Mouse (Mus musculus) CD4-positive, CD25-positive, alpha-beta regulatory T cell, adult 2 months (primary cell): ENCODE data around the gene Cdc20b.

Source experiments
- DNase-seq: peaks from one replicate; pipeline ENCODE4 v3.0.0-alpha.2; 2012; ENCODE audit warnings: low read depth, low spot score

The Cdc20b gene

DNA sequence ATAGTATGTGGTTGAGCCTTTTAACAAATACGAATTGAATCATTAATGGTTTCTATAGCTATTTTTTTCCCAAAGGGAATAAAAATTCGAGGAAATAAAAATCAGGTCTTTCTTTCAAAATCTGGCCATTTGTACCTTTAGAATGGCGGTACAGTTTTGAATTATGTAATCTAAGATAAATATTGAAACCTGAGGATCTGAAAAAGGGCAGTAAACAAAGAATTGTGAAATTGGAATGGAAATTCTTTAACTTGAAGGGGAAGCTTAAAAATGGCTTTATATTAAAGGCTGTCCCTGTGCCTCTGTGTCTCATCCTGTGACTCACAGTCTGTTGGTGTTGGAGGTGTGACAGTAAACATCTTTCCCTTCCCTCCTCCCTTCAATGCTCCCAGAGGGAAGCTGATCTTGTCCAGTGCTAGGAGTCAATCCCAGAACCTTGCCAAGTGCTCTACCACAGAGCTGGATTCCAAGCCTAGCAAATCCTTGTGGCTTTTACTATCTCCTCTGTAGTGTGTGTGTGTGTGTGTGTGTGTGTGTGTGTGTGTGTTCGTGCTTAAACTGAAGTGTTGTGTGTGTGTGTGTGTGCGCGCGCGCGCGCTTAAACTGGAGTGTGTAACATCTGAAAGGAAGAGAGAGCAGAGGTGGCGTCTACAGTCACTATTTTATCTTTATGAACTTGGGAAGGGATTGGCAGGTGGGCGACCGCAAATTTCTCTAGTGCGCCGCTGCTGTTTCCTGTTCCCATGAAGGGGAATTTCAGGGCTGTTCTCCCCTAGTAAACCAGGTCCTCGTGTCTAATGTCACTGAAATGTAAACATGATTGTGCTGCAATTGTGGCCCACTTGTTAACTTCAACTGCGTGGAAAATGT, 11.4 kb upstream of the Cdc20b start:
- DNase-seq: peak; percentile 52

DNA sequence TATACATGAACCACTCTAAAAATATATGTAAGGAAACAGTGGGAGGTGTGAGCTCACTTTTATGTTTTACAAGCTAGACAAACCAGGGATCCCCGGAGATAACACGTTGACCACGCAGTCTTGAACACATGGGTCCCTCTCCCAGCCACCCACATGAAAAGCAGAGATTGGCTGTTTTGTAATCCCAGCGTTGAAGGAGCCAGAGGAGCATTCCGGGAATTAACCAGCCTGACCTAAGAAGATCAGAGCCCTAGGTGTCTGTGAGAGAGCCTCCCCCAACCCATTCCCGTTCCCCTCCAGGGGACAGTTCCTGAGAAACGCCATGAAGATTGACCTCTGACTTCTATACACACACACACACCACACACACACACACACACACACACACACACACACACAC, 3.6 kb upstream of the Cdc20b start:
- DNase-seq: peak; percentile 21

DNA sequence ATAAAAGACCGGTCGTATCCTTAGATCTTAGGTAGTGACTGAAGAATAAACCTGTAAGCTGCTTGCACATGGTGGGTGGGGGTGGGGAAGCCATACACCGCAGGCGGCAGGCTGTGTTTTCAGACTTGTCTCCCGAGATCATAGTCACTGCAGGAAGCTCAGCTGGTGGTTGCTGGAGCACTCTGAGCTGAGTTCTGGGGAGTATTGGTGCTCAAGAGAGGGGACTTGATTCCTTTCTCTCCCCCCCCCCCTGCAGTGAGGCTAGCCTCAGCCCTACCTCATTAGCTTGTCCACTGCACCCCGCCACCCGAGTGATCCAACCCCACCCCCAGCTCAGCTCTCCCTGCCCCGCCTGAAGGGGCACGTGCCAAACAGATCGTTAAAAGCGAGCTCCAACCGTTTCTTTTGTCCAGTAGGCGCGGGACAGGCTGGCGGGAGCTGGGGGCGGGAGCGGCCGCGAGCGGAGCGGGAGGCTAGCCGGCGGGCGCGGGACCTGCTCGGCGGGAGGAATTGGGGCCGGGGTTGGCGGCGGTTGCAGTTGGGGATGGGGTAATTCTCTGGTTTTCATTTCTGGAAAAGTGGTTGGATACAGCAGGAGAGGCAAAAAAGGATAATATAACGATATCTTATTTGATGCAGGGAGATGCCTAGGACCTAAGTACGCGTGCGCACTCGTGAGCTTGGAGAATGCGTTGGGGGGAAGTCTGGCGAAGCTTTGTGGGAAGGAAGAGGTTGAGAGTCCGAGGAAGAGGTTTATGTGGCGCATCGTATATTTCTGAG, 2.9 kb upstream of the Cdc20b start:
- peak; percentile 79 for DNase-seq

DNA sequence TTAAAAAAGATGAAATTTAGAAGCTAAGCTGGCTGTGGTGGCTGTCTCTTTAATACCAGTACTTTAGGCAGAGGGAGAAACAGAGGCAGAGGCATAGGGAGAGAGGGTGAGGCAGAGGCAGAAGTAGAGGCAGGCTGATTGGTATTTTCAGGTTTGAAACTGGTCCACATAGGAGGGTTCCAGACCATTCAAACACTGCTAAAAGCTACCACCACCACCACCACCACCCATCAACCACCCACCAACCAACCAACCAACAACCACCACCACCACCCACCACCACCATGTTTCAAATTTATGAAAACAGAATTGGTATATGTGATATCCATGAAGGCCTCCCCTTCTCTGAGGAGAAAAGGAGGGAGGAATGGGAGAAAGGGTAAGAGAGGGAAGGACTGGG, 2.1 kb upstream of the Cdc20b start:
- DNase-seq: no peak

DNA sequence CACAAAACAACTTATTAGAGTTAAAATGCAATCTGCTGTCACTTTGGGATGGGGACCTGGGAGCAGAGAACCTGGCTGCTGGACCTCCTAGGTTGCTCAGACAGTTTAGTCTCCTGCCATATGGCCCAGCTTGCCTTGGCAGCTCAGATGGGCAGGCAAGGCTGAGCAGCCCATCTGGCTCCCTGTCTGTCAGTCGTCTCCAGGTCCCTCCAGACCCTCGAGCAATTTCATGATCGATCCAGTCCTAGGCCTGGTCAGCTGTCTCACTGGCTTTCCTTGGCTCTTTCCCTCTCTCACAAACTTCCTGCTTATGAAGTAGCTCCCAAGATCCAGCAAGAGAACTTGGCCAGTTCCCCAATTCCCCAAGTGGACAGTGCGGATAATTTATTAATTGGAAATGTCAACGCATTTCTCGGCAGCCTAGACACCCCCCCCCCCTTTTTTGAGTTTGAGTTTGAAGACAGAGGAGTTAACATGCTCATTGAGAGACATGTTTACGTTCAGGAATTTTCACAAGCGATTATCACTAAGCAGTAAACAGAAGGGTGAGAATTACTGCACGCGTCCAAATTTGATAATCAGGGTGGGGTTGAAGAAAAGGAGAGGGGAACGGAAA, 532 bp upstream of the Cdc20b start:
- DNase-seq: peak; percentile 14

DNA sequence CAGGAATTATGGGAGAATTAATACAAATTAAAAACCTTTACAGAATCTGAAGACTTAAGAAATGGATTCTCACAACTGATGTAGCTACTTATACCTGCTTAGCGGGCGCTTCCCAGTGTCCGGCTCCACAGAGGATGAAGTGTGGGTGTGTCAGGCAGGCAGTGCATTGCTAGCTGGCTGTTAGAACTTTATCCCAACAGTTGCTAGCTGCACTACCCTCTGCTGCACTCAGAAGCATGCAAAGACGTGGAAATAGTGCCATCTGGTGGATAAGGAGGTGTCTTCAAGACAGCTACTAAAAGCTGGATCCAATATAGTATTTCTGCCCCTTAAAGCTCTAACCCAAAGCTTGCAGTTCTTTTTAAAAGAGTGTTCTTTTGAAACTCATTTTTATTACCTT, 941 bp downstream of the Cdc20b start:
- DNase-seq: peak; percentile 93

DNA sequence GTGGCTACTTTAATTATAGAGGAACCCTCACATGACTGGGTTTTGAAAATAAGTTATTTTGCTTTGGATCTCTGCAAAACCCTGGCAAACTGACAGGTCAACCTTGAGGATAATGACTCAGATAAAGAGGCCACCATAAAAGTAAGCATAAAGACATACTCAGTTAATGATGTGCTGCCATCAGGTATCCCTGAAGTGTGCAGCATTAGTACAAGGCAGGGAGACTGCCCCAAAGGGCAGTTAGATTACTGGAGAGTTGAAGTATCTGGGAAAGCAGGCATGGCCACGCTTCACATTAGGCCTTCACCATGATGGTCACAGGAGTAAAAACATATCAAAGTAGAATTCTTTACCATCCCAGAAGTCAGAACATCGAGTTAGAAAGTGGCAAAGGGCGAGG, 10.0 kb downstream of the Cdc20b start:
- DNase-seq: no peak

DNA sequence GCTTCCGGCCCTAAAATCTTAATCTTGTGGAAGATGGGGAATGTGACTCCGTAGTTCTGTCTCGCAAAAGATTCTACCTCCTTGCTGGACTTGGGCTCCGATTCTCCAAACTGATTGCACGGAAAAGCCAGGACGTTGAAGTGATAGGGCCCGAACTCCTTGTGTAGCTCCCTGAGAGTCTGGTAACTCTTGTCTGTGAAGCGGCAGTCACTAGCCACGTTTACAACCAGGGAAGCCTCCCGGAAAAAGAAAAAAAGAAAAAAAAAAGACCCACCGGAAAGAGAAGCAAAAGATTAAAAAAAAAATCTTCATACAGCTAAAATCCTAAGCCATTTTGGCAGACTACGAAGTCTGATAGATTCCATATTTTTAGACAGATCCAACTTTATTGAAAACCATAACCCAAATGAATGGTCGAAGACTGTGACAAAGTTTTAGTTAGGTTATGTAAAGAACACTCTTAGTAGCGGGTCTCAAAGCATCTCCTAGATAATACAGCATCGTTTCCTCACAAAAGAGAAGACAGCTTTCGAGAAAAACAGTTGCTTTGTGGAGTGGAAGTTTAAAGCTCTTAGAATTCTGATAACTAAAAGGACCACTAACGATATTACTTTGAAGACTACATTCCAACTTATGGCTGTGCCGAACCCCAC, 10.7 kb downstream of the Cdc20b start:
- no peak for DNase-seq

DNA sequence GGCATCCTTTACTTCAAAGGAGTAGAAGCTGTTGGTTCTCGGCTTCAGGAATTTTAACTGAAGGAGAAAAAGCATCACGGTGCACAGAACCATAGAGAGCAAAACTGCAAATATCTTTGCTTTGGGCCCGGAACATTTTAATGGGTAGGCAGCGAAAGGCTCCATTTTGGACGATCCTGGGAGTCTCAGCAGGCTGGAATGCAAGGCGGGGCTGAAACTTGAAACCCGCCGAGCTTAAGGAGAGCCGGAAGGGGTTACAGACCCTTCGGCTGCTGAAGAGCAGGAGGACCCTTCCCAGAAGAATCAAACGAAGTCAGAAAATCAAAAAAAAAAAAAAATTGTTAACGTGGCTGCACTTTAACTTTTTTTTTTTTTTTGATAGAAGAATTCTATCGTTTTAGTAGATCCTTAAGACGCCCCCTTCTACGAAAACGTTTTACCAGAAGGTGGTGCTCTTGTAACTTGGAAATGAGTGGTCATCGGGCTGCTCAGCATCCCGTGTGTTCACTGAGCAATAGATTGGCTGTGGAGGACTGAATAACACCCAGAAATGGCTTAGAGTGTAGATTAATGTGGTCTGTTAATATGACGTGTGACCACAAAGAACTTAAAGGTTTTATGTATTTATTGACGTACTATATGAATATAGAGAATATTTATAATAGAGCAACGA, 11.4 kb downstream of the Cdc20b start, which contains the start of gene Gpx8:
Gene Gpx8 (minus strand): TSS at position 200 of the 673 bp plus-strand sequence.
- peak; percentile 61 for DNase-seq

DNA sequence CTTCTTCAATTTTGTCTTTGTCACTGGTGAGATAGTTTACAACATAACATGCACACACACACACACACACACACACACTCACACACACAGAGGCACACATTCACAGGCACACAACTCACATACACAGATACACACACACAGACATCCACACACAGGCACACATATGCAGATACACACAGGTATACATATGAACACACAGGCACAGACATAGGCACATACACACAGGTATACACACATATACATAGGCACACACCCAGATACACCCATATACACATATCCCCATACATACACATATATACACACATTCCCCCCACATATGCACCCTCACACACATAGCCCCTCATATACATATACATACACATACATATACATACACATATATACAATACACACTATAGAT, 12.1 kb downstream of the Cdc20b start:
- no peak for DNase-seq

DNA sequence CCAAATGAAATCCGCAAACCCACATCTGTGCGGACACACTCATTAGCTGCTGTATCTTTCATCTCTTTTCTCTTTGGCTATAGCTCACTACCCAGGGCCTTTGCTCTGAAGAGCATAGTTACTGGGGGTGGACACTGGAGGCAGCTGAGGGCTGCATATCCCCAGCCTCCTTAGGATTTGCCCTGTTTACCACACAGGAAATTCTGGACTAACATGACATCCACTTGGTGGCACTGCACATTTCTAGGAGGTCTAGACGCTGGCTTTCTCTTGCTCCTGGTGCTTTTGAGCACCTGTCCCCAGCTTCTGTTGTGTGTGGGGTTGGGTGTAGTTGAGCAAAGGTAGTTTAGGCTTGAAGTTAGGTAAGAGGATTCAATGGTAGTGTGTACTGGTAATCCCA, 12.7 kb downstream of the Cdc20b start:
- DNase-seq: no peak

DNA sequence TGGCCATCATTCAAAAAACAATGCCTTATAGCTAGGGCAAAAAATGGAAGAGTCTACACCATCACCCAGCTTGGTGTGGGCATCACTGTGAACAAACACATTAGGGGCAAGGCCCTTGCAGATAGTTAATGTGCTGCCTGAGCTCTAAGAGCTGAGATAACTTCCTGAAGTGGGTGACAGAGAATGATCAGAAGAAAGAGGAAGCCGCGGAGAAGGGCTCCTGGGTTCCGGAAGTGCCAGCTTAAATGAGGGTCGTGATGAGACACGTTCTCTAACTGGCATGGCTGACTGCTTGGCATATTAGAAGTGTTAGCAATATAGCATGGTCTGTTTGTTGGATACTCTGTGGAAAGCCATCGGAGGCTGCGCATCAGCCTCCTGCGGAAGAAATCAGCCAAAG, 19.3 kb downstream of the Cdc20b start:
- no peak for DNase-seq

DNA sequence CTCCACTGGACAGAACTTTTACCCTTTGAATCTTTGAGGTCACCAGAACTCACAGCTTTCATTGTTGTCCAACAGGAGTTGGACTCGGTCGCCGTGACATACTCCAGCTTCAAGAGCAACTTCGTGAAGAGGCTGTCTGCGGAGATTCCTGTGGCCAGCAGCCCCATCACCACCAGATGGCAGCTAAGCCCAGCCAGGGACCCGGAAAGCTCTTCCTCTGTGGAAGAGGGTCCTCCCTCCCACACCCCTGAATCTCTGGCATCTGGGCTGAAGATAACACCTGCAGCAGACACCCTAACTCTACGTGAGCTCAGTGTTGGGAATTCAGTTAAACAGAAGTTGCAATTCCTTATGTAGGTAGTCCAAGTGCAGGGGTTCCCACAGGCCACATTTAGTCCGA, 20.9 kb downstream of the Cdc20b start:
- DNase-seq: no peak

DNA sequence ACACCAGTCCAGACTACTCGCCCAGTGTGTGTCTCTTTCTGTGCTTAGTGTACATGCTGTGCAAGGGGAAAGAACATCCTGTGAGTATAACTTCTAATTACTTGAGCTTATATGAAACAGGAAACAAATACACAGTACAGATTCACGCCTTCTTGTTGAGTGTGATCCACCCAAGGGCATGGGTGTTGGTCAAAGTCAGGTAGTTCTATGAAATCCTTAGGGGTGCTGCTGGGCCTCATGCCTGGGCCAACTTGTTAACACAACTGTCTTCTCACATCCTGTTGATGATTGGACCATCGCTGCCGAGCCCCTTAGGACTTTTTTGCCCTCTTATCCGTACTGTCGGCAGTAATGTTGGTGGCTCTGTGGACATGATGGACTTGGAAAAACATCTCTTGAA, 26.8 kb downstream of the Cdc20b start:
- DNase-seq: no peak

DNA sequence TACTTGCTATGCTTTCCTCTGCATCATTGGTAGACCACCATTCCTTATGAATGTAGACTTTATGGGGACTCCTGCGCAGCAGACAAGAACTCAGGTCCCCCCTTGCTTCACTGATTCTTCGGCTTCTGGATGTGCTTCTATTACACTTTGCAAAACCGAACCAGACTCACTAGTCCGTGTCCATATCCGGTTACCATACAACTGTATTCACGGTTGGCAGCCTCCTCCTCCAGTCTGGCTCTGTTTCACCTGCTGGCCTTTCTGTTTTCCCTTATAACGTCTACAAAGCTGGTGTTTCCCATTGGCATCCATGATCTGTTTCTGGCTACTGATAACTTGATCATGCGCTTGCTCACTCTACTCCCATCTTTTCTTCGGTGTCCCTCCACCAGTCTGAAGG, 29.6 kb downstream of the Cdc20b start:
- DNase-seq: no peak

DNA sequence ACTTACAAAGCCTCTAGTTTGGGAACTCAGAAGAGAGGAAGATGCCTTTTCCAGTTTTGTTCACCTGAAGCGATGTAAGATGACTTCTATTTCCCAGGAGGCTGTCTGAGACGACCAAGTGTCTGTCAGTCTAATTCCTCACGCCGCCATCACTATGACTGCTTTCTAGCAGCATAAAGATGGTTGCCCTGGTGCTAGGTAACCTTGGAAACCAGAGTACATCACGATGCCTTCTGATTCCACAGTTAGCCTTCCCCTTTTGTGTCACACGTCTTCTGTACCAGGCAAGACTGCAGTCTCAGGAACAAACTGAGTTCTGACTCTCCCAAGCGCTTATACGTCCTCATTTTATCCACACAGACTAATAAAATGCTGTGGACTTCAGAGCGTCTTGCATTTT, 44.1 kb downstream of the Cdc20b start:
- DNase-seq: no peak

DNA sequence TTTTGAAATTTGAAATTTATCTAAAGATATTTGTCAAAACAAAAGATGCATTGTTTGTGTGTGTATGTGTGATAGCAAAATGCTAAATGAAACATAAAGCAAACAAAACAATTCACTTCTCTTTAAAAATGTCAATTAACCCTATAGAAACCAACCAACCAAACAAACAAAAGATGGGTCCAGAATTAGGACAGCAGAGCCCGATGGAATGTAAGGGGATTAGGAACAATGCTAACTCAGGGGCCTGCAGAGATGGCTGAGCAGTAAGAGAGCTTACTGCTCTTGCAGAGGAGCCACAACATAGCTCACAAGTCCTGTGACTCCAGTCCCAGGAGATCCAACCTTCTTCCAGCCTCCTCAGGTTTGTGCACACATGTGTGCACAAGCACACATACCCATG, 47.2 kb downstream of the Cdc20b start:
- DNase-seq: no peak

DNA sequence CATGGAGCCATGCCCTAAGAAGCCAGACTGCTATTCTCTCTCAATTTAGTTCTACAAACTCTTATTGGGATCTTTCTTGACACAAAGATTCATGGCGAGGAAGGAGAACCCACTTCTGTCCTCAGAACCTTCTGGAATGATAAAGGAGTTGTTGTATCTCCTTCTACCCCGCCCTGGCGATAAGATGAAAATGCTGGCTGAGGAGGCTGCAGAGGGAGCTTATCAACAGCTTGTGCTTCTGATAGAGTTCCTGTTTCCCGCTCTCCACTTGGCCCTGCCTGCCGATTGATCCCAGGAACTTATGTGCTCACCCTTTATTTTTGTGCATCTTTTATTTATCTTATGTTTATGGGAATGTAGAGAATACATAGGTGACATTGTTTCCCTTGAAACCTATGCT, 49.8 kb downstream of the Cdc20b start:
- DNase-seq: no peak

DNA sequence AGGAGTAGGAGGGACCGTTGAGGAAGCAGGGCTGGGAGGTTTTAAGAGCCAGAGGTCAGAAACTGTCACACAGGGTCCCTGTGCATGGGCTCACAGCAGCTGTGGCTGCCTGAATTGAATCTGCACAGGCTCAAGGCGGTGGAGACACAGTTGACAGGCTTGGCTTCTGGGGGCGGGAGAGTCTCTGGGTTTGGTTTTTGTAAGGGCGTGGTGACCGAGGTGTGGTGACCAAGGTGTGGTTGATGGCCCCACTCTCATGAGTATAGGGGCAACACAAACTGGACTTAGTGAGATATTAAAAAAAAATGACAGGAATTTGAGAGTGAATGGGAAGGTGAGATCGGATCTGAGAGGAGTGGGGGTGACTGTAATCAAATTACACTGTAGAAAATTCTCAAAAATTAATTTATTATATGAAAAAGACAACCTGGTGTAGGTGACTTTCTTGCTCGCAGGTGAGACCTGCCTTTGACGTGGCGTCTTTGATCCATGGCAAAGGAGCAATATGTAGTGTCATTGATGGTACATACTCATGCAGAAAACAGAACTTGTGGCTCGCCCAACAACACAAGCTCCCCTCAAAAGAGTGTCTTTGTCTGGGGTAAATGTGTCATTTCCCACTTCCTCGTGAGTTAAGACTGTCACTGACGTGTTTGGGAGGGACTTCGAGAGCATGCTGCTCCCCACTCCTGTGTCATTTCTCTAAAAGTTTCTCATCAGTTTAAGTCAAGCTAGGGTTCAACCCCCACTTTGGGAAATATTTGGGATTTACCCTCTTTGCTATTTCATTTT, 52.5 kb downstream of the Cdc20b start:
- no peak for DNase-seq

DNA sequence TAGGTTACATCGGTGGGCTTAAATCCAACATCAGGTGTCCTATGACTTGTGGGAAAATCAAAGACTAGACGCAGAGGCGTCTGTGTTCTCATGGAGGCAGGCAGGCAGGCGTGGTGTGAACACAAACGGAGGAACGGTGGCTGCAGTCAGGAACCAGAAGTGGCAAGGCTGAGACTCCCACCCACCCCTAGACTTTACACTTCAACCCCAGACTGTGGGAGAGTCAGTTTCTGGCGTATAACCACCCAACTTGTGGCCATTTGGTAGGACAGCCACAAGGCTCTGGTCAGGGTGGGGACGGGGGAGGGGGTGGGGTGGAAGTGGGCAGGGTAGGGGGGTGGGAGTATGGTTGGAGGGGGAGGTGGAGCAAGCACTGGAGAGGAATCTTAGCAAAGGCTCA, 55.6 kb downstream of the Cdc20b start:
- no peak for DNase-seq

DNA sequence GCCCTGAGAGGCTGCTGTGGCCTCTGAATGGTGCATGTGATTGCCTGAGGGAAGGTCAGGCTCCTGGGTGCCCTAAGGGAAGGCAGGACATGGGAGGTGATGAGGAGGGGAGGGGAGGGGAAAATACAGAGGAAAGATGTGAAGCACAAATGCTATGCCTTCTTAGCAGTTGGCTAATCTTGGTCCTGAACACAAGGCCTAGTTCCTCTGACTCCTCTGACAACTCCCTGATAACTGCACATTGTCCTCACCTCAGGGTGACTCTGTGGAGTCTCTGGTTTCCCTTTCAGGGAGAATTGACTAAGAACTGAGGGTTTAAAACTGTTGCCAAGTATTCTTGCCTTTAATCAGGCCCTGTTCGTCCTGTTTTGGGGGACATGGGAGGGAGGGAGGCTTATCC, 59.7 kb downstream of the Cdc20b start:
- no peak for DNase-seq
